Mouse (Mus musculus) adrenal gland, adult (tissue): ENCODE results near the gene Rgl1.

ENCODE experiments used
- DNase-seq, 2 experiments: peaks; one replicate each; pipeline ENCODE4 v3.0.0; 2022 to 2023; ENCODE audit warnings: low spot score in 1 of 2; ENCODE audit not compliant: inconsistent age in 2 of 2

The Rgl1 gene

DNA sequence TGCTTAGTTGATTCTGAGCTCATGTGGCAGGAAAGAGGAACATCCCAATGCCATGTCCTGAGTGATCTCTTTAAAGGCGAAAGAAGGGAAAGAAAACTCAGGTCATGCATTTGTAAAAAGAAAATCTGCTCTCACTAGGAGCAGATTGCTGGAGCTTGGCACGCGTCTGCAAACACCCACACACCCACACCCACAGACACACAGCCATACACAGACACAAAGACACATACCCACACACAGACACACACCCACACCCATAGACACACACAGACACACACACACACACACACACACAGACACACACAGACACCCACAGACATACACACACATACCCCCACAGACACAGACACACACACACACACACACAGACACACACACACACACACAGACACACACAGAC, 243.9 kb downstream of the Rgl1 start:
- DNase-seq, result no peak

DNA sequence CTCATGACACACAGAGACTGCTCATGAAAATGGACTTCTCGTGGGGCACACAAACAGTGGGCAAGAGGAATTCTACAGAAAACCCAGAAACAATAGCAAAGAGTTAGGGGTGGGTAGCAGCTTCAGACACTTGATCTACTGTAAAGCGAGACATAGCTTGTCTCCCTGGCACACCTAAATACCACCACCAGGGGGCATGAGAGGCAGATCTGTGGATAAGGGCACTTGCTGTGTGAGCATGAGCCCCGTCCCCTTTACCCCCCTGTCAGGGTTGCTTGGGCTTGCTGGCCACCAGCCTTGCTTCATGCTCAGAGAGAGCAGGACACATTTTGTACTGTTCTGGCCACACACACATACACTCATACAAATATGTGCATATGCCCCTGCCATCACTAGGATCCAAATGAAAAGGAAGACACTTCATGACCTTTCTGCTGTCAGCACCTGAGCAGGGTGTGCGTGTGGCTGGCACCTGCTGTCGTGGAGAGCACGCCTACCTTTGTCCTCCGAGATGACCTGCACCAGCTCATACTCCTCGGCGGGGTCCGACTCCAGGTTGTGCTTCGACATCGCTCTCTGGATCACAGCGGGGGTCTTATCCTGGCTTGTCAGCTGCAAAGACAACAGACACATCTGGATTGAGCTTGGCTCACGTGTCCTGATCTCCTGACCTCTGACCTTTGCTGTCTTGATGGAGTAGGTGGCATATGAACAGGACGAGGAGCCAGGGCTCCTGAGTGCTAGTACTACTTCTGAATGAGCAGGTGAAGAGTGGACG, 245.2 kb downstream of the Rgl1 start:
- DNase-seq, result peak; percentile 33 to 83

DNA sequence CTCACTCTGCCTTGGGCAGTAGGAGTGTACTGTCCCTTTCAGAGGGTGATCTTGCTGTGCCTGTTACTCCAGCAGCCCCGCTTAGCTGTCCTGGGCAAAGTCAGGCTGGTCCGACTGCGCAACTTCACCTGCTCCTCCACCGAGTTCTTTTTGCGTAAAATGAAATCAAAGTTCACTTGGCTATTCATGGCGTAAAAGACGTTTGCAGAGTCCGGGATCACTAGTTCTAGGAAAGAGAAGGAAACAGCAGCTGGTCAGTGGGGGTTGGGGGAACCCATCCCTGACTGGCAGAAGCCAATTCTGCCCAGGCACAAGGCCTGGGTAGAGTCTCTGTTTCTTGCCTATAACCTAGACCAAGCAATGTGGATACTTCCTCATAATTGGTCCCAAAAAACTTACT, 247.2 kb downstream of the Rgl1 start:
- DNase-seq, result no peak

DNA sequence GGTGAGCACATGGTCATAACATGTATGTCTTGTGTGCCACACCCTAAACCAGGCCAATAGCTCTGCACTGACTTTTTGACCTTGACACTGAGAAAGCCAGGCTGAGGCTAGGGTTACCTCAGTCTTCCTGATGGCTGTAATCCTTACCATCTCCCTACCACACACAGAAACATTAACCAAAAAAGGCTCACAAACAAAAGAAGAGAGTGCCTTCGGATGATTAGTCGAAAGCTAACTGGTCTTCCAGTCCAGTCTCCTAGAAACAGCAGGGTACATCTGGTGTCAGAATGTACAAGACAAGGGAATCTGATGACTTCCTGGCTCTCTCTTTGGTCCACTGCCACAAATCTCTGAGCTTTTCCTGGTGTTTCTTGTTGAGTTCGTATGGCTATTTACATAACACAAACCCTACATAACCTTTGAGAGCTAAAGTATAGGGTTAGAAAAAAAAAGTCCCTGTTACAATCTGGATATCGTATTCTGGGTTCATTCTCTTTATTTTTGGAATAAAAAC, 249.0 kb downstream of the Rgl1 start:
- DNase-seq, result no peak

DNA sequence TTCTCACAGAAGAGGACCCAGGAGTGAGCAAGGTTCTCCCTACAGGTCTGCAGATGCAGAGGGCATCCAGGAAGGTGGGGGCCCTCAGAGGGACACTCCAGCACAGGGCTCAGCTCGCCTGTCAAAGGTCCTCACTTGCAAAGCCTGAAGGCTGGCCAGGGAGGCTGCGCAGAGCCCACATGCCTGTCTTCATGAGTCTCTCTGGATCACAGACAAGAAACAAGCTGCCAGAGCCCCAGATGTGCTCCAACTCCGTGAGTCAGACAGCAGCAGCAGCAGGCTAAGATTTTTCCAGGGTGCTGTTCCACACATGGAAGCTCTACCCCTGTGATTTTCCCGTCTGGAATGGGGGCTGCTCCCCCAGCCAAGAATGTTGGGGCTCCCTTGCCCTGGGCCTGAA, 251.9 kb downstream of the Rgl1 start:
- DNase-seq, result no peak

DNA sequence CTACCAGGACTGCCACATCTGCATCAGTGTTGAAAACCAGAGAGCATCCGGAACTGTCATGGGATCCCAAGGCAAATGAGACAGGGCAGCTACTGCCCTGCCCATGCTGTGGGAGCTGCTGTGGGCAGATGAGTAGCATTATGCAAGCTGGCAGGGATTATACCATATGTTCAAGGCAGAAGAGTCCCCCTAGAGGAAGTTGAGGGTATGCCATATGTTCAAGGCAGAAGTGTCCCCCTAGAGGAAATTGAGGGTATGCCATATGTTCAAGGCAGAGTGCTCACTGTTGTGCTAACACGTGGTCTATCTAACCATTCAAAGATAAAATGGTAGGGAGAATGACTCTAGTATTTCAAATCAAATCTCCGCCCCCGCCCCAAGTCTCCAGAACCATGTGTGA, 254.9 kb downstream of the Rgl1 start:
- peak; percentile 11 to 55 for DNase-seq

DNA sequence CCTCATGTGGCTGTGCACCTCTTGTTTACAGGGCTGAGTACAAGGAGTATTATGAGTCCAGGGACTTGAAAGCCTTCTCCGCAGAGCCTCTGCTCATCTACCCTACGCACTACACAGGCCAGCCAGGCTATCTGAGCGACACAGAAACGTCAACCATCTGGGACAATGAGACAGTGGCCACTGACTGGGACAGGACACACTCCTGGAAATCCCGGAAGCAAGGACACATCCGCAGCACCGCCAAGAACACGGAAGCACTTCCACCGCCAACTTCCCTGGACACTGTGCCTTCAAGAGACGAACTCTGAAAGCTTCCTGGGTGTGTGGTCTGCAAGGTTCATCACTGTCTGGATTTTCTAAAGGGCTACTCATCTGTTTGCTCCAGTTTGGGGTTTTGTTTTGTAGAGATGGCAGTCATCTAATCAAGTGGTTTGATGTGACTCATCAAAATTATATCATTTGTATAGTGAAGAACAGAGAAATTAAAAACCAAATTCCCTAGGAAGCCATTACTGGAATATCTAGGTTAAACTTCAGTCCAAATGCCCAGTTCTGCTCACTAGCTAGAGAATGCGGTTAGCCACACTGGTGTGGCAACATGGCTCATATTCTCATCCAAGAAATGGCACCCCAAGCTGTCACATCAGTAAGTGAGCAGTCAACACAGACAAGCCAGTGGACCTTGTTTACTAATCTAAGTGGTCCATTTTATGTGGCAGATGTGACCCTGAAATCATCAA, 257.5 kb downstream of the Rgl1 start:
- no peak for DNase-seq

DNA sequence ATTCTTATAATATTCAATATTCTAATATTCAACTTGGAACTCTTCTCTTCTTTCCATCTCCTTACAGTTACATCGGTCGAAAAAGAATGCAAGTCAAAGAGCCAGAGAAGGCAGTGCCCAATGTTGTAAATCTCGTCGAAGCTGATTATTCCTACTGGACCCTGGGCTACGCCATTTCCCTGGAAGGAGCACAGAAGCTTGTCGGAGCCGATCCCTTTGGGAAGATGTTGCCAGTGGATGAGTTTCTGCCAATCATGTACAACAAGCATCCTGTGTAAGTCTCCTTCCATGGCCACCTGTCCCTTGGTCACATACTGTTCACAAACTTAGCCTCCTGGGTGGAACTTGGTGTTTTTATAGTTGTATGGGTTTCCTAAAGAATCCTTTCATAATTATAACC, 259.4 kb downstream of the Rgl1 start:
- DNase-seq, result no peak

DNA sequence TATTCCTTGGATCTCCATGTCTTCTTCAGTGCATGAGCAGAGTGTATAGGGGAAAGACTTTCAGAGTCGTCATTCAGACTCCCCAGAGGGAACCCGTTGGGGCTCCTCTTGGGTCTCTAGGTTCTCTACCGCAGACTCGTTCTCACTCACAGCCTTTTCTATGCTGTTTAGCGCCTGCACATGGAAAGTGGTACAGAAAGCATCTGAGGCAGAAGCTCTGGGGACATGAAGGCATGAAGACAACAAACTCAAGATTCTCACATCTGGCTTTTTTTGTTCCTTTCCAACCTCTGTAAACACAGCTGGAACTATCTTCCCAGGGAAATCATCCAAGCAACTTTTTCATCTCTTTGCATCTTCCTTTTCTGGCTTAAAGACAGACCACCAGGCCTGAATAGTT, 260.0 kb downstream of the Rgl1 start:
- DNase-seq, result no peak

DNA sequence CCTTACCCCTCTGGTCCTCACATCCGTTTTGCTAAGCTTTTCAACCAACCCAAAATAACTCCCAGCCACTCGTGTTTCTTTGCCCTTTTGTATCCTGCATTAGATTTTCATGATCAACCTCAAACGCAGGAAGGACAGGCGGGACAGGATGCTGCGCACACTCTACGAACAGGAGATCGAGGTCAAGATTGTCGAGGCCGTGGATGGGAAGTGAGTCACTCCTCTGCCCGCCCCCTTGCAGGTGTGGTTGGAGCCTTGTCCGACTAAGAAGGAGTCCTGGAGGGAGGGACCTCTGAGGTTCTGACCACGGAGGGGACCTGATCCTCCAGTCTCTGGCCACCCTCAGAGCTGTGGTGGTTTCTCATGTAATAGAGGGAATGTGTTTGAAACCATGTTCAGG, 266.3 kb downstream of the Rgl1 start:
- peak; percentile 38 to 64 for DNase-seq

DNA sequence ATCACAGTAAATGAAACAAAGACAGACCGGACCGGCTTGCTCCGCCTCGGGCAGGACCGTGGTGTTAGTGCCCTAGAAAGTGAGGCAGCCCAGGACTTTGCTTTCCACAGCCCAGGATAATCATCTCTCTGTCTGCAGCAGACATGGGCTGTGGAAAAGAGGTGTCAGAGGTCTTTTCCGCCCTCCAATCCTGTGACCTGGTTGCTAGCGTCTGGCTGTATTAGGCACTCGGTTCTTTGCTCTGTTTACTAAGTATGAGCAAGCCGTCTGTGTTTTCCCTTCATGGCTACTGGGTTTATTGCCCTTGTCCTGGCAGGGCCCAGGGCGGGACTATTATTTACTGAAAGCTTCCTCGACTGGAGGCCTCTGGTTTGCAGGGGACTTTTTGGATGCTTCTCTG, 268.6 kb downstream of the Rgl1 start:
- peak; percentile 30 to 71 for DNase-seq

DNA sequence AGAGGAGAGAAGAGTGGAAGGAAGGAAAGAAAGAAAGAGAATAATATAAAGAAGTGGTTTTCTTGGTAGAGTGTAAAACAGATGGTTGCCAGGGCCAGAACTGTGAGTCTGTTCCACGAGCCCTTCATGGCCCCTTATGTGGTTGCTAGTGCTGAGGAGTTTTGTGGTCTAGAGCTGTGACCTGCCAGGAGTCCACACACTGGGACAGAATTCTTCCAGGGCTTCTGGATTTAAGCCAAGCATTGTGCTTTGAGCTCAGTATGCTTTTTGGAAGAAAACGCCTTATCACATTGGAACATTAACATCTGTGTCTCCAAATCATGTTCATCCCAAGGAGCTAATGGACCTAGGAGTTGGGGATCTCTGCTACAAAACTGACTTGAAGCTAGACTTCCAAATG, 269.3 kb downstream of the Rgl1 start:
- DNase-seq, result no peak

DNA sequence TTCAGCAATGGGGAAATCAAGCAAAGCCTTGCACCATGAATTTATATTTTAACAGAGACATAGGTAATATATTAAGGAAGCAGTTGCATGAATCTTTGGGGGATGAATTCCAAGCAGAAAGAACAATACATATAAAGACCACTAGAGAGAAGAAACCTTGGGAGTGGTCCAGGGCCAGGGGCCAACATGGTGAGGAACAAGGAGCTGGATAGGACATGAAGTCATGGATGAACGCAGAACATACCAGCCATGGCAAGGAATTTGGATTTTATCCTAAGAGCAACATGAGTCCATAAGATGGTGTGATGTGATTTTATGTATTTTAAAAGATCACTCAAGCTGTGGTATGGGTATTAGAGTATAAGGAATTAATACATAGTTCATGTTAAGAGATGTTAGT, 273.9 kb downstream of the Rgl1 start:
- DNase-seq, result no peak

DNA sequence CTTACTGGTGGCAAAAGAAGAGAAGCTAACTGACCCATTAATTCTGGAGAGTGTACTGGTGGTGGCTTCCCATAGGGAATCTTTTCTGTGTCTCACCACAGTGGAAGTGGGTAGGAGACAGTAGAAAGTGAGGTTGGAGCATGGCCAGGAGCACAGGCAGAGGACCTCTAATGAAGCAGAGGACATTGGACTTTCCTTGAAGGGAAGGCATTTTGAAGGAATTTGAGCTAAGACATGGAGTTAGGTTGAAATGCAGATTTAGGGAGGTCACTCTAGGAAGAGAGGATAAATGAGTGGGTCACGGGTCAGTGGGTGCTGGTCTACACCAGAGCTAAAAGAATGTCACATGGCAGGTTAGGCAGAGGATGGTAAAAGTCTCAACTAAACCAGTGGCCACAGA, 275.3 kb downstream of the Rgl1 start:
- DNase-seq, result no peak

DNA sequence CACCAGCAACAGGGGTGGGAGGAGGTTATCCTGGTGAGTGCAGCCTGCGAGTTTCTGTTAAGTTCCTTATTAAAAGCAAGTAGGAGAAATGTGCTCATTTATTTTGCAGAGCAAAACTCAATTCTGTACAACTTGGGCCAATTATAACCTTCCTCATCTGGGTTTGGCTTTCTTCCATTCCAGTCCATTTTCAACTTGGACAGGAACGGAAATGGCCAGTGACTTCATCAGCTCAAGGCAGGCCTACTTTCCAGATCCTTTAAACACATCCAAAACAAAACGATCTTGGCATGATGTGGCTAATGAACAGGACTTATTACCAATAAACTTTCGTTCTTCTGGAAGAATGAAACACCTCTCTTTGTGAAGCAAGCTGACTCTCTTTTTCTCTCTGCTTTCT, 290.0 kb downstream of the Rgl1 start:
- no peak for DNase-seq

DNA sequence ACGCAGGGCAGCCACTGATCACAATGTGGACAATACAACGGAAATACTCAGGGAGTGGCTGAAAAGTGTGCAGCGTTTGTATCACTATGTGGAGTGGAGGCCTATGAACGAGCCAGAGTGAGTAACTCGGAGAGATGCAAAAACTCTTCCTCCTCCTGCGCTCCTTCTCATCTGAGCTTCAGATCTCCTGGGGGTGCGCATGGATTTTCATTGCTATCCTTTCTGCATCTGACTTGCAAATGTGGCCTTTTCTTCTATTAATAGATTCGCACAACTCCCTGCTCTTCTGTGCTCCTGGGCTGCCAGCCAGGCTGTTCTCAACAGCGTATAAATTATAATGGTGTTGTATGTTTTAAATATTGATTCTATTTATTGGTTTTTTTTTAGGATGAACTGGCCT, 297.7 kb downstream of the Rgl1 start:
- no peak for DNase-seq
